Mouse (Mus musculus): ENCODE data around the gene Gtf2ird1. TPM values are rescaled to one million over a fixed set of nuclear protein-coding genes. Genes with fewer than 3 reads are reported as not detected.

Gtf2ird1 gene
- total RNA-seq, 2 experiments from 2014 or later, result 18.2 to 26.3 TPM

DNA sequence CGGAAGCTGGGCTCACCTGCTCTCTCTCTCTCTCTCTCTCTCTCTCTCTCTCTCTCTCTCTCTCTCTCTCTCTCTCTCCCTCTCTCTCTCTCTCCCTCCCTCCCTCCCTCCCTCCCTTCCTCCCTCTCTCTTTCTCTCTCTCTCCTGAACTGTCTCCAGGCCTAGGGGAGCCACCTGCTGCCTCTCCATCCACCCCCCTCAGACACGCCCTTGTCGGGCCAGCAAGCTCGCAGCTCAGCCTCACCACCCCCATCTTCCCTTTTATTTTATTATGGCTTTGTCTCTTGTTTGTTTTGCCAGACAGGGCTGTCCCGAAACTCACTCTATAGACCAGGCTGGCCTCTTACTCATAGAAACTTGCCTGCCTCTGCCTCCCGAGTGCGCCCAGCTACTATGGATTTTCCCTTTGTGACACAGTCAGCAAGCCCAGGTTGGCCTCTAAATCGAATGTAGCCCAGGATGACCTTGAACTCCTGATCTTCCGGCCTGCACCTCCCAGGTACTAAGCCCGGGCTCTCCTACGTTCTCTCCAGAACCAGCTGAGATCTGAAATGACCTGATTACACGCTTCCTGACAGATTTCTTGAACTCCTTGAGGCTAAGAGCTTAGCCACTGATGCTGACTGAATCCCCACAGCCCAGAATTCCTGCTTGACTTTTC lies 34.1 kb downstream of the Gtf2ird1 start:
- intact Hi-C loops (cut with DNase I), result loop anchor here (5.0 kb wide), 1 partner anchor 35 kb away; the partner anchor contains the start of gene Gtf2ird1
- DNase-seq (ENCODE audit: low spot score), result no peak

DNA sequence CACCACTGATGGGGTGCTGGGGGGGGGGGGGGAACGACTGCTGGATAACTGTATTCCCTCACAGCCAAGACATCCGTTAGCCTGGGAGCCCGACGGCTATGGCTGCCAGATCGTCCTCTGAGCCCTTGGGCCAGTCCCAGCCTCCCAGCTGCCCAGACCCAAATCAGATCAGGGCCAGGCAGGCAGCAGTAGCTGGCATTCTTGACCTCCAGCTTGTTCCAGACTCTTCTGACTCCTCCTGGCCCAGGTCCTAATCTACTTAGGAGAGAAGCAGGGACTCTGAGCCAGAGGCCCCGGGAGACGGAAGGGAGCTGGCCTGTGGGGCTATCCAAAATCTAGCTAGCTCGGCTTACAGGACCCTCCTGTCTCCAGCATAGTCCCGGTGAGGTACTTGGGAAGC lies 35.5 kb downstream of the Gtf2ird1 start:
- DNase-seq (ENCODE audit: low spot score), result peak; percentile 47
- intact Hi-C loops (cut with DNase I), result loop anchor here (2.0 to 5.0 kb wide), 2 partner anchors 24 to 36 kb away; partner anchors contain the start of gene Gtf2ird1

DNA sequence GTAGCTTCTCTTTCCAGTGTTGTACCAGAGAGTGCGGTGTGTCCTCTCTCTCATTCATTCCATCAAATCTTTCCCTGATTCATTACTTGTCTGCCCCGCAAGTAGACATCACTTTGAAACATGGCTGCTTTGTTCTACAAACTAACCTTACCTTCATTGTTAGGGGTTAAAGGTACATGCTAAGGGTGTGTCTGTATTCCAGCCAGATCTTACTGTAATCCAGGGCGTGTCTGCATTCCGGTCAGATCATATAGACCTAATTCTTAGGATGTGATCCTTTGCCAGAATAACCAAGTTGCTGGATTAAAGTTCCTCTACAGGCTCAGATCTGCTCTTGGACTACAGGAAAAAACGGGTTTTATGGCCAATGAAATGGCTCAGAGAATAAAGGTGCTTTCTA lies 36.8 kb downstream of the Gtf2ird1 start:
- DNase-seq (ENCODE audit: low spot score), result no peak
- intact Hi-C loops (cut with DNase I), result loop anchor here (2.0 to 5.0 kb wide), 2 partner anchors 23 to 38 kb away; partner anchors contain the start of gene Gtf2ird1

DNA sequence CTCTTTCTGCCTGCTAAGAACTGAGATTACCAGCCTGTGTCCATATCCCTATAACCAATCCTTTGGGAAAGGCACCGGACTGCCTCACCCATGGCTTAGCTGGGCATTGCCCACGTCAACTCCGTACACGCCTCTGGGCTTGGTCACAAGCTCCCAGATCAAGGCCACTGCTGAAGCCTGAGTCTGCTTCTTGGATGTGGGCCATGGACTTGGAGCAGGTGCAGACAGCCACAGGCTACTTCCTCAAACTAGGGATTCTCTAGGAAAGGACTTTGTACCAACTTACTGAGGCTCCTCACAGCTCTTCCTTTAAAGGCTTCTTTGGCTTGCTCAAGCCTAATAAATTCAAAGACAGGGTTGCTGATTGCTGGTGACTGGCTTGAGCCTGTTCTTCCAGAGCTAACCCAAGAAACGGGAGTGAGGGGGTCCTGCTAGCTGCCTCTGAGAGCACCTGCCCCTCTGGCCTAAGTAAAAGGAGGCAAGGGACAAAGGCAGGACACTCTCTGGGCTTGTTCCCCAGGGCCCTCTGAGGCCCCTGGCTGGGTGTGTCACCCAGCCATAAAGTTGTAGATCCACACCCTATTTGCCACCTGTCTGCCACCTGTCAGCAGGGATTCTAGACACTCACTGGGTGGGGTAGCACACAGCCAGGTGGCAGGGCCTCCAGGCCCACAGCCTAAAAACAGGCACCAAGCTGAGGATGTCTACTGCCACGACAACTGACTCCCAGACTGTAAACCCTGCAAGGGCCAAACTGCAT lies 38.0 kb downstream of the Gtf2ird1 start:
- intact Hi-C loops (cut with DNase I), result no loop called here
- no peak for DNase-seq (ENCODE audit: low spot score)

DNA sequence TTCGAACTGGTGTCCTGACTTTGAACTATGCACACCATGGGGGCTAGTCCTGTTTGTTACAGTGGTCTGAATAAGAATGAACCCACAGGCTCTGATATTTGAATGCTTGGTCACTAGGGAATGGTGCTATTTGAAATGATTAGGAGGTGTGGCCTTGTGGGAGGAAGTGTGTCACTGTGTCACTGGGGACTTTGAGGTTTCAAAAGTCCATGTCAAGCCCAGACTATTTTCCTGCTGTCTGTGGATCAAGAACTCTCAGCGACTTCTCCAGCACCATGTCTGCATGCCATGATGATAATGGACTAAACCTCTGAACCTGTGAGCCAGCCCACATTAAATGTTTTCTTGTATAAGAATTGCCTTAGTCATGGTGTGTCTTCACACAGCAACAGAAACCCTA lies 44.2 kb downstream of the Gtf2ird1 start:
- intact Hi-C loops (cut with DNase I), result no loop called here
- no peak for DNase-seq (ENCODE audit: low spot score)

DNA sequence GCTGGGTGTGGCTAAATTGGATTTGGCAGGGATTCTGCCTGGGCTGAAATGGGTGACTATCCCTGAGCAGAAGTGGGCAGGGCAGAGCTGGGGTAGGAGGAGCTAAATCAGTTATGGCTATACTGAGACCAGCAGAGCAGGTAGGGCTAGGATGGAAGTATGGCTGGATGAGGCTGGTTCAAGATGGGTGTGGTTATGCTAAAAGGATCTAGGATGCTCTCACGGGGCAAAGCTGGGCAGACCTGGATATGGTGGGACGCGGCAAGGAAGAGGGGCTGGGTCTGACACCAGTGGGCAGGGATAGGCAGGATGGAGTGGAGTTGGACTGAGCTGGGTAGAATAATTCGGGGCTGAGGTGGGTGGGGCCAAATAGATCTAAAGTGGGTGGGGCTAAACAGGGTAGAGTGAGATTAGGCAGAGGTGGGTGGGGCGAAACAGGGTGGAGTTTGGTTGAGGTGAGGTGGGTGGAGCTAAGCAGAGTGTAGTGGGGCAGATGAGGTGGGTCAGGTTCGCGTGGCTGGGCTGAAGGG lies 46.1 kb downstream of the Gtf2ird1 start:
- intact Hi-C loops (cut with DNase I), result no loop called here
- no peak for DNase-seq (ENCODE audit: low spot score)

DNA sequence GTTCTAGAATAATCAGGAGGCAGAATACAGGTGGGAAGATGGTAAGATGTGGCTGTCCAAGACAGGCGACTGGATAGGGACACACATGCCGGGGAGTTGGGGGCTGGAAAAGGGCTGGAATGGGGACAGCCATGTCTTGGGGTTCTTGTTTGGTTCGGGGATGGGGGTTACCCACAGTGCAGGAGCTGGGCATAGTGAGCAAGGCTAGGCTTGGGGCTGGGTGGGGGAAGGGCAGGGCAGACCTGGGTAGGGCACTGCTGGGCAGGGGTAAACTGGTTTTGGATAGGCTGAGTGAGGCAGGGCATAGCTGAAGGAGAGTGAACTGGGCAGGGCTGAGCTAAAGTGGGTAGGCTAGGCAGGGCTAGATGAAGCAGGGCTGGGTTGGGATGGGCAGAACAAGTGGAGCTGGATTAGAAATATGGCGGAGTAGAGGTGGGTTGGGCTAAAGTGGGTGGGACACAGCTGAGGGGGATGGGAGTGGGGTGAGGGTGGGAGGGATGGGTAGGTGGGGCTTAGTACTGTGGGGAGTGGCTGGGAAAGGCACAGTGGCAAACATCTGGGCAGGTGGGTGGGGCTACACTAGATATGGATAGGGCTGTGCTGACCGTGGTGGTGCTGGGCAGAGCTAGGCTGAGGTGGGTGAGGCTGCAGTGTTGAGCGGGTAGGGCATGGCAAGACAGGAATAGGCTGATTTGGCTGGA lies 46.8 kb downstream of the Gtf2ird1 start:
- no peak for DNase-seq (ENCODE audit: low spot score)
- intact Hi-C loops (cut with DNase I), result no loop called here

DNA sequence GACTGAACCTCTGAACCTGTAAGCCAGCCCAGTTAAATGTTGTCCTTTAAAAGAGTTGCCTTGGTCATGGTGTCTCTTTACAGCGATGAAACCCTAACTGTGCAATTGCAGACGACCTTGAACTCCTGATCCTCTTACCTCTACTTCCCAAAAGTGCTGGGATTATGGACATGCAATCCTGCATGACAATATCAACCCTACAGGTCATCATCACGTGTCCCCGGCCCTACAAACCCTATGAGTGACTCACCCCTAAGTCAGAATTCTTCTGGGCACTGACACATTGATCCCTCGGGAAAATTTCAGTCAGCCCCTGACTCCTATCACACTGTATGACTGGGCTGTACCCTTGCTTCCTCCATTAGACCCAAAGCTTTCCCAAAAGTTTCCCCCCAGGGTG lies 48.4 kb downstream of the Gtf2ird1 start:
- no peak for DNase-seq (ENCODE audit: low spot score)
- intact Hi-C loops (cut with DNase I), result no loop called here

DNA sequence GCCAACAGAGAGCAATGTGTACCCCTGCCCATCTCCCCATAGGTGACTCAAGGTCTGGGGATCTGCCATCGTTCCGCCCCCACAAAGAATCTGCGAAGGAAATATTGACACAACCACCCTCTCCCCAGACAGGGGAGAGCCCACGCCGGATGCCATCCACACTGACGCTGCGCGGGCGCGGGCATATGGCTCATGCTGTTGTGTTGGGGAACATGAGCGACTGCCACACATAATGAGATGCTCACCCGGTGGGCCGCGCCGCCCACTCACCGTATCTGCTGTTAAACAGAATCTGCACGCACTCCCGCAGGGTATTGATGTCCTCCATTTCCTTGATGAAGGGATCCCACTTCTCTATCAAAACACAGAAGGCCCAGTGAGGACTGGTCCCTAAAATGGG lies 54.7 kb downstream of the Gtf2ird1 start:
- no peak for DNase-seq (ENCODE audit: low spot score)
- intact Hi-C loops (cut with DNase I), result no loop called here

DNA sequence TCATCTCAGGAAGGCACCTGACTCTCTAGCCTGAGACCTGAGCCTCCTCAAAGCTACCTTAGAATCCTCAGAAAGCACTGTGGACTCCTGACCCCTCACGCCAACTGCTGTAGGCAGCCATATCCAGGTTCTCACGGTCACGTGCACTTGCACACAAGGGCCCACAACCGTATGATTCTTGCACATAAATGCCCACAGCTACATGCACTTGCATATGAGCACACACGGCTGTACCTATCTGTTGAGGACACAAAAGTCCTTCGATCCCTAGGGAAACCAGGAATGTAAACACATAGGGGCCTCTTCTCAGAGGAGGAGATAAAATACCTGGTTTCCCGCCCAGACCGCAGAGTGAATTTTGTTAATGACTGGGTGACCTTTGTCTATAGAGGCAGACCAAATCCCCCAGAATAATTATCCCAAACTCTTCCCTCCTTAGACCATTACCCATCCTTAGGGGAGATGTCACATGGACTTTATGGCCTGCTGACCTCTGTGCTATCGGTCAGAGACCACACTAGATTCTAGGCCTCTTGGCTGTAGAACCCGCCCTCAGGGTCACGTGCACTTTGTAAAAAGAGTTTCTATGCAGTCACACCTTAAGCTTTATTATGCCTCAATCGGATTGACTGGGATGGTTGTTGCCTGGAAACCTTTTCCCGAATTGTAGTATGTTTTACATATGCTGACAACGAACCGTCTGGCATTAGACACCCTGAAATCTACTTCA lies 58.9 kb downstream of the Gtf2ird1 start:
- intact Hi-C loops (cut with DNase I), result loop anchor here (2.0 kb wide), 1 partner anchor 23 kb away; no protein-coding TSS in a partner anchor
- DNase-seq (ENCODE audit: low spot score), result no peak

DNA sequence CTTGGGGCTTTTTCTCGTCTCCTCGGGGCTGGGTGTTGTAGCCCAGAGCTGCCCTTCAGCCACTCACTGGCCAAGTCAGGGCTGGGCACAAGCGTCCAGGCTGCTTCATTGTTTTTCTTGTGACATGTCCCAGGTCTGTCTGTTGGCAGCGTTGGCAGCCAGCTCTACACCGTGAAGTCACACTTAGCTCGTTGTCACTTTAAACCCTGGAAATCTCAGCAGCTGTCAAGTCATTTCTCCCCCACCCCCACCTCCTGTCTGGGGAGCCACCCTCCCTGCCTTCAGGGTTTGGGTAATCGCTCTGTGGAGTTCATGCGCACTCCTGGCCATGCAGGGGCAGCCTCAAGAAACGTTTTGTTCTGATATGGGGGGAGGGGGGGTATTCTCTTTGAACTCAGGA lies 60.0 kb downstream of the Gtf2ird1 start:
- no peak for DNase-seq (ENCODE audit: low spot score)
- intact Hi-C loops (cut with DNase I), result loop anchor here (2.0 kb wide), 1 partner anchor 24 kb away; no protein-coding TSS in a partner anchor

DNA sequence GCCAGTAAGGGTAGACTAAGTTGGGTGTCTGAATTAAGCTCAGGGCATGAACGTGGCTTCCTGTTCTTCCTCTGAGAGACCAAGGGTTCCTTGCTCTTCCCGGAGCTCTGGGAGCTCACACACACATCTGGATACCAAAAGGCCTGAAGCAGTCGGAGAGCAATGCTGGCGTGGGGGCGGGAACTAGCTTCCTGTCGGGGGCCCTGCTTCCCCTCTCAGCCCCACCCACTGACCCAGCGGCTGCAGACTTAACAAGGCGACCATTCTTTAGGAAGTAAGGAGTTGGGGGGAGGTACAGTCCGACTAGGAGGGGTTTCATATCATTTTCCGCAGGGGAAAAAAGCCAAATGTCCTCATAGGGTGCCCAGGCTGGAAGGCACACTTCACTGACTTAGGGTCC lies 61.9 kb downstream of the Gtf2ird1 start:
- DNase-seq (ENCODE audit: low spot score), result peak; percentile 31
- intact Hi-C loops (cut with DNase I), result loop anchor here (2.0 kb wide), 1 partner anchor 20 kb away; no protein-coding TSS in a partner anchor

DNA sequence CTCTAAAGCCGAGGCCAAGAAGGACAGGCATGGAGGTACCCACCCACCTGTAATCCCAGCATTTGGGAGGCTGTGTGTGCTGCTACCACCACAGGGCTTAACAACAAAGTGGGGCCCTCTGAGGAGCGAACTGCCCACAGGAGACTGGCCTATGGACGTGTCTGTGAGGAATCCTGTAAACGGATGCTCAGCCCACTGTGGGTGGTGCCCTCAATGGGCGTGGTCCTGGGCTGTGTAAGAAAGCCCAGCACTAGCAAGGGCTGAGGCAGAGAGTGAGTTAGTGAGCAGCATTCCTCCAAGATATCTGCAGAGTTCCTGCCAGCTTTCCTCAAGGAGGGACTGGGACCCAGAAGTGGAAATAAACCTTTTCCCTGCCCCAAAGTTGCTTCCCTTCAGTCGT lies 62.9 kb downstream of the Gtf2ird1 start:
- intact Hi-C loops (cut with DNase I), result loop anchor here (2.0 kb wide), 1 partner anchor 19 kb away; no protein-coding TSS in a partner anchor

DNA sequence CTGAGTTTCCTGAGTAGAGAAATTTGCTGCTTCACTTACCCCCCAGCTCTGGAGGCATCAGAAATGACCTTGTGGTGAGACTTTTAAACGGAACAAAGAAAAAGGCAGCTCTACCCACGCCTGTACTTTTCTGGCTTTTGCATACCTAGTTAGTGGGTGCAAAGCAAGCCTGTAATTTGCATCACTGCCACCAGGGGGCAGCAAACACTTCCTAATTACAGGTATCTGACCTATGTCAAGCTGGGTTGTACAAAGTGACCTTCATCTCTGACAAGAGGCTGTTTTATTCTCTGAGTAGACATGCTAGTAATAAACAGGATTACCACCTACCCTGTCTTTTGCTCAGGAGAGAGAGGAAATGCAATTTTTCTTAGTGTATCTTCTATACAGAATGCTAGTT lies 71.4 kb downstream of the Gtf2ird1 start:
- intact Hi-C loops (cut with DNase I), result loop anchor here (1.0 kb wide), 1 partner anchor 101 kb away; no protein-coding TSS in a partner anchor
- no peak for DNase-seq (ENCODE audit: low spot score)

More for the DNA sequence above, 62.9 kb downstream of the Gtf2ird1 start:
- DNase-seq (ENCODE audit: low spot score), result no peak

DNA sequence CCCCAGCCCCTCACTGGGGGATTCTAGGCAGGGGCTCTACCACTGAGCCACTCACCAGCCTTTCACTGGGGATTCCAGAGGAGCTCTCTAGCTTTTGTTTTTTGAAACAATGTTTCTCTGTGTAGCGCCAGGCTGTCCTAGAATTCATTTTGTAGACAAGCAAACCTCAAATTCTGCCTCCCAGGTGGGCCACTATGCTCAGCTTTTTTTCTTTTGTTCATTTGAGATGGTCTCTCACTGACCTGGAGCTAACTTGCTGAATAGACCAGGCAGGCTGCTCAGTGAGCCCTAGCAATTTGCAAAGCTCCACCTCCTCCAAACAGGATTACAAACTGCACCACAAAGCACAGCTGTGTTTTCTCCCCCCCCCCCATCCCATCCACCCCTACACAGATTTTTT lies 81.3 kb downstream of the Gtf2ird1 start:
- intact Hi-C loops (cut with DNase I), result loop anchor here (2.0 to 10.0 kb wide), 4 partner anchors 20 to 330 kb away; partner anchors contain the start of gene Rfc2
- DNase-seq (ENCODE audit: low spot score), result no peak

DNA sequence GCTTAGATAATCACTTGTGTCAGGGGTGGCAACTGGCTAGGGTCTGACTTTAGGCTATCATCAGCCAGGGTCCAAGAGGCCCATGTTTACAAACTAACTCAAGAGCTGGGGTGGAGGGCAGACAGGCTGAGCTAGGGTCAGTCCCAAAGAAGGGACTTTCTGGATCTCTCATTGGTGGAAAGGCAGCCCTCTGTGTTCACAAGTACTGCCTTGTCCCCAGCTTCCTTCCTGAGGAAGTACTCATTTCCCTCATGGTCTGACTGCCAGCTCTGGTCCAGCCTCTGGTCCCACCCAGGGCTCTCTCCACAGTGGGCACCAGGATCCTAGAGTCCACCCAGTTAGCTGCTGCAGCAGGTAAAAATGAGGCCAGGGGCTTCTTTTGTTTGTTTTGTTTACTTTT lies 82.0 kb downstream of the Gtf2ird1 start:
- intact Hi-C loops (cut with DNase I), result loop anchor here (2.0 to 10.0 kb wide), 3 partner anchors 20 to 330 kb away; no protein-coding TSS in a partner anchor
- DNase-seq (ENCODE audit: low spot score), result peak; percentile 61

DNA sequence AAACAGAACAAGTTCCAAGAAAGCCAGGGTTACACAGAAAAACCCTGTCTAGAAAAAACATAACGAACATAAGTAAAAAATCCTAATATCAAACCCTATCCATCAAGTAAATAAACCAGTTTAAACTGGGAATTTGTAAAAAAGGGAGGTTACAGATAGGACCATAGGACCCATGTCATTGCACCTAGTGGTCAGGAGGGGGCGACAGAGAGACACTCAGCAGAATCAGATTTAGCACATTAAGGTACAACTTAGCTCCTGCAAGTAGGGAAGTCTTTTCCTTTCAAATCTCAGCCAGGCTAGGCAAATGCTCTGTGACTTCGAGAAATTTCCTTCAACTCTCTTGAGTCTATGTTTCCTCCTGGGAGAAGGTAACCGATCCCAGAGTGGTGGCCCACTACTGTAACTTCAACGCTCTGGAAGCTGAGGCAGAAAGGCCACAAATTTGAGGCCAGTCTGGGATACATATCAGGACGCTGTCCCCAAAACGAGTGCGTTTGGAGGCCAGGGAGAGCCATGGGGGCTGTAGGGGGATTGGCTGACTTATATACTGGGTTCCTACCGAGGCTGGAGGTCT lies 82.5 kb downstream of the Gtf2ird1 start:
- intact Hi-C loops (cut with DNase I), result loop anchor here (2.0 to 10.0 kb wide), 3 partner anchors 21 to 331 kb away; no protein-coding TSS in a partner anchor
- DNase-seq (ENCODE audit: low spot score), result peak; percentile 35

DNA sequence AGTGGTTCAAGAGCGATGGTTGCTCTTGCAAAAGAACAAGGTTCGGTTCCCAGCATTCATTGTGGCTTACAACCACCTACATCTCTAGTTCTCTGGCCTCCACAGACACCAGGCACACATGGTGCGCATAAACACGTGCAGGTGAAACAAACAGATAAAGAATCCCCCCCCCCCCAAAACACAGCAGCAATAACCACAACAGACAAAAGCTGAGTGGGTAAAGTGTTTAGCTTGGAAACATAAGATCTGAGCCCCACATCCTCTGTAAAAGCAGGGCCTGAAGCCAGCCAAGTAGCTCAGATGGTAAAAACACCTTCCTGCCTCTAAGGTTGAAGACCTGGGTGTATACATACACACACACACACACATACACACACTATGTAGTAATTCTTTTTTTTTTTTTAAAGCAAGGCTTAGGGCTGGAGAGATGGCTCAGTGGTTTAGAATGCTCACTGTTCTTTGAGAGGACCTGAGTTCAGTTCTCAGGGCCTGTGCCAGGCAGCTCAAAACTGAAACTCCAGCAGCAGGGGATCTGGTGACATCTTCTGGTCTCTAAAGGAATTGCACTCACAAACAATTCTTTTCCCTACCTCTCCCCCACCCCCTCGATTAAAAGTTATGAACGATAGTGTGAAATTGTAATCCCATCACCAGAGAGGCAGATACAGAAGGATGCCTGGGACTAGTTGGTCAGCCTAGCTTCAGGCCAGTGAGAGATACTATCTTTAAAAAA lies 83.4 kb downstream of the Gtf2ird1 start:
- DNase-seq (ENCODE audit: low spot score), result no peak
- intact Hi-C loops (cut with DNase I), result loop anchor here (10.0 kb wide), 1 partner anchor 332 kb away; no protein-coding TSS in a partner anchor

Data from heart, postnatal 25 days (tissue).